Comparison of ENCODE assay signal across 8 mouse cellular contexts in the genomic region with DNA sequence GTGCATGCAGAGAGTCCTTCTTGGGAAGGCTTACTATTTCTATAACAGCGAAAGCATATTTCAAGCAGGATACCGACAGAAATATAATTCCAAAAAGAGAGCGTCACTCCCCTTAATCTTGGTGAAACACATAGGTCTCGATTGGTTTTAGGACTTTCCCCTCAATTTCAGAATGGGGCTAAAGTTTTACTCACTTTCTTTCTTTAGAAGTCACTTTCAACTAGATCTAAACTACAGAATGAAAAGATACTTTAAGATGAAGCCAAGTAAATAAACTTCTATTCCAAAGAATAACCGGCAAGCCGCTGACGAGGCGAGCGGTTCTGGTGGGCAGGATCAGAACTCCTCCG. TPM values are rescaled to one million over a fixed set of nuclear protein-coding genes. Genes with fewer than 3 reads are reported as not detected.
A peak's percentile ranks its signal among the peaks of the same experiment; 100 is the strongest.
DNase-seq lines count a peak whose midpoint lies in the region; ATAC-seq and TF ChIP-seq lines count a peak whose summit lies in the region.

No protein-coding gene starts in this region.

- H3K27me3 ChIP-seq in heart, embryonic 11.5 days (ENCODE audit: control insufficient read depth, insufficient read depth, low read length): no peaks in the 10 kb centered on the region
- H3K27me3 ChIP-seq in CH12.LX (replicated peaks): peaks cover 20% of the 10 kb centered on the region
- H3K27me3 ChIP-seq in forebrain, embryonic 12.5 days: no peaks in the 10 kb centered on the region; the same call in 1 of the 2 replicates
- no peaks in the 10 kb centered on the region for H3K27me3 ChIP-seq in liver, embryonic 14.5 days (ENCODE audit: control insufficient read depth, insufficient read depth, low read length)

- H3K27ac ChIP-seq in heart, embryonic 11.5 days (ENCODE audit: low read depth, low read length): peak overlapping the region; percentile 91
- H3K27ac ChIP-seq in CH12.LX (ENCODE audit: insufficient read depth, low read depth): no peak overlapping the region
- peak overlapping the region; percentile 95 for H3K27ac ChIP-seq in forebrain, embryonic 12.5 days
- H3K27ac ChIP-seq in liver, embryonic 14.5 days: peak overlapping the region; percentile 70

- in situ Hi-C loops in CH12.LX (cut with MboI; ENCODE audit: low pct_ligation_motif_present, low pct_unique_long_range_greater_than_20kb, low sequenced_read_pairs): no loop called here

- TF ChIP-seq RAD21 in CH12.LX (IDR thresholded peaks at IDR 0.05; ENCODE audit: low read depth, low read length): no peak

- H3K4me1 ChIP-seq in heart, embryonic 11.5 days (ENCODE audit: control insufficient read depth, insufficient read depth, low read length): no peaks in the 10 kb centered on the region; the same call in 1 of the 2 replicates
- peaks cover 5 to 14% of the 10 kb centered on the region in 2 experiments; a peak in 3 of 4 replicates for H3K4me1 ChIP-seq in CH12.LX (ENCODE audit: control insufficient read depth in 1 of 2, insufficient read depth in 2 of 2)
- H3K4me1 ChIP-seq in forebrain, embryonic 12.5 days: peaks cover 12% of the 10 kb centered on the region
- H3K4me1 ChIP-seq in liver, embryonic 14.5 days (replicated peaks; ENCODE audit: control insufficient read depth in 2 of 2, insufficient read depth in 2 of 2, low read length in 1 of 2): peaks cover 7 to 9% of the 10 kb centered on the region in 2 experiments

- no peak for DNase-seq in heart, postnatal 25 days (ENCODE audit: low spot score)
- DNase-seq in CH12.LX (ENCODE audit: extremely low read depth): no peak
- DNase-seq in liver, embryonic 14.5 days (ENCODE audit: low read depth in 3 of 3, low spot score in 3 of 3): no peak
- no peak for DNase-seq in embryo, embryonic 10.5 days (ENCODE audit: low spot score)
- no peak for DNase-seq in right cerebral cortex, postnatal 4 days
- no peak for DNase-seq in spleen, postnatal 36 days (ENCODE audit: low spot score in 2 of 2)

- no peaks in the 10 kb centered on the region for H3K36me3 ChIP-seq in heart, embryonic 11.5 days (ENCODE audit: control insufficient read depth, insufficient read depth, low read length)
- H3K36me3 ChIP-seq in CH12.LX (replicated peaks in 1 of 2; ENCODE audit: control insufficient read depth in 1 of 2, insufficient read depth in 1 of 2, low read length in 1 of 2): peaks cover 0 to 4% of the 10 kb centered on the region in 2 experiments
- H3K36me3 ChIP-seq in forebrain, embryonic 12.5 days (replicated peaks): peaks cover 6% of the 10 kb centered on the region; the same call in 1 of the 2 replicates
- H3K36me3 ChIP-seq in liver, embryonic 14.5 days (replicated peaks; ENCODE audit: control insufficient read depth, insufficient read depth, low read depth): peaks cover 16% of the 10 kb centered on the region

- TF ChIP-seq POLR2A in CH12.LX (IDR thresholded peaks at IDR 0.05; ENCODE audit: low read depth, low read length): no peak

- no peak for TF ChIP-seq CTCF in CH12.LX (conservative IDR thresholded peaks at IDR 0.05 in 1 of 2, IDR thresholded peaks at IDR 0.05 in 1 of 2; ENCODE audit: low read depth in 2 of 2, low read length in 2 of 2)
- TF ChIP-seq CTCF in liver, embryonic 14.5 days (IDR thresholded peaks at IDR 0.05; ENCODE audit: low read depth): no peak

- no peak for TF ChIP-seq EP300 in CH12.LX (IDR thresholded peaks at IDR 0.05; ENCODE audit: low read length)
- TF ChIP-seq EP300 in liver, embryonic 14.5 days (IDR thresholded peaks at IDR 0.05; ENCODE audit: low read depth): no peak

- peak overlapping the region; percentile 77 for H3K4me3 ChIP-seq in heart, embryonic 11.5 days (ENCODE audit: low read depth, low read length)
- peak overlapping the region; percentile 66 to 88 (median 76) for H3K4me3 ChIP-seq in CH12.LX (replicated peaks in 1 of 3; ENCODE audit: low read depth in 2 of 3, low read length in 2 of 3, poor library complexity in 1 of 3)
- H3K4me3 ChIP-seq in forebrain, embryonic 12.5 days (replicated peaks): peak overlapping the region; percentile 71
- H3K4me3 ChIP-seq in liver, embryonic 14.5 days (ENCODE audit: insufficient read depth in 1 of 2, low read depth in 2 of 2, low read length in 2 of 2): peak overlapping the region; percentile 76 to 97

- dilution Hi-C loops in CH12.LX (cut with MboI; ENCODE audit: extremely low pct_ligation_motif_present, extremely low pct_unique_long_range_greater_than_20kb, low sequenced_read_pairs): no loop called here

- intact Hi-C loops in heart, postnatal 25 days (cut with DNase I): loop anchor here (2.0 kb wide), 1 partner anchor 27 kb away; no protein-coding TSS in a partner anchor

- no peak for ATAC-seq in heart, embryonic 11.5 days (replicated peaks; ENCODE audit: insufficient number of reproducible peaks, low FRiP score, low TSS enrichment)
- no peak for ATAC-seq in forebrain, embryonic 12.5 days (ENCODE audit: low FRiP score)
- ATAC-seq in liver, embryonic 14.5 days (ENCODE audit: insufficient read depth): no peak

- H3K9ac ChIP-seq in heart, embryonic 11.5 days (ENCODE audit: low read depth, low read length): peak overlapping the region; percentile 88
- H3K9ac ChIP-seq in CH12.LX (ENCODE audit: insufficient read depth, low read depth): peak overlapping the region; percentile 72
- H3K9ac ChIP-seq in forebrain, embryonic 12.5 days: peak overlapping the region; percentile 81
- peak overlapping the region; percentile 97 for H3K9ac ChIP-seq in liver, embryonic 14.5 days (replicated peaks)

- peaks cover 30% of the 10 kb centered on the region for H3K79me2 ChIP-seq in CH12.LX (replicated peaks; ENCODE audit: control insufficient read depth, extremely low read depth, insufficient read depth, poor library complexity, severe bottlenecking)

- no peaks in the 10 kb centered on the region for H3K9me3 ChIP-seq in heart, embryonic 11.5 days (replicated peaks; ENCODE audit: control insufficient read depth, low read length)
- peaks cover 4% of the 10 kb centered on the region for H3K9me3 ChIP-seq in CH12.LX (replicated peaks; ENCODE audit: low read length)
- H3K9me3 ChIP-seq in forebrain, embryonic 12.5 days: no peaks in the 10 kb centered on the region
- H3K9me3 ChIP-seq in liver, embryonic 14.5 days (ENCODE audit: control insufficient read depth, low read length): no peaks in the 10 kb centered on the region

- H3K4me2 ChIP-seq in heart, embryonic 11.5 days: peak overlapping the region; percentile 83
- peak overlapping the region; percentile 99 for H3K4me2 ChIP-seq in CH12.LX (ENCODE audit: insufficient read depth, low read depth, poor library complexity, severe bottlenecking)
- H3K4me2 ChIP-seq in forebrain, embryonic 12.5 days: peak overlapping the region; percentile 58
- peak overlapping the region; percentile 70 for H3K4me2 ChIP-seq in liver, embryonic 14.5 days (ENCODE audit: low read depth)

- WGBS in heart, embryonic 11.5 days (ENCODE audit: insufficient replicate concordance): under 1% methylated on average over 10 of the region's 10 CpGs
- under 1% methylated on average over 10 of the region's 10 CpGs for WGBS in forebrain, embryonic 12.5 days
- under 1% methylated on average over 10 of the region's 10 CpGs for WGBS in liver, embryonic 14.5 days (ENCODE audit: insufficient replicate concordance)

TF ChIP-seq in CH12.LX, 34 proteins besides CTCF, POLR2A, EP300 and RAD21:
- TF ChIP-seq TBP (conservative IDR thresholded peaks at IDR 0.05; ENCODE audit: low read depth, low read length) (0 out of 2 replicates have a peak, but pooled peaks have one; percentile 34), JUN (IDR thresholded peaks at IDR 0.05; ENCODE audit: insufficient read depth, low read depth, low read length) (no peak)

RNA-seq across cellular contexts. Expression of gene H2afv, which starts 0.5 kb away (rescaled TPM):
- polyA plus RNA-seq in heart, embryonic 11.5 days (2014; fragmentation: Nextera tagmentation; extraction: Ambion mirVana): 353 and 356 TPM in 2 replicates
- 10 to 100 TPM; 67.7 to 69.4 TPM for total RNA-seq in heart, postnatal 25 days (2021)
- total RNA-seq in CH12.LX (2012; rRNA removed) (51.4 and 73.2 TPM in 2 replicates), CH12.LX (2014; rRNA removed) (37.8 and 46.6 TPM in 2 replicates)
- 63.7 and 67.6 TPM in 2 replicates for polyA plus RNA-seq in CH12.LX (2012; ENCODE audit: insufficient read length, low read depth)
- polyA plus RNA-seq in forebrain, embryonic 12.5 days (2016; fragmentation: Nextera tagmentation; extraction: Ambion mirVana): 853 and 916 TPM in 2 replicates
- 35.2 and 44.2 TPM in 2 replicates for polyA plus RNA-seq in liver, embryonic 14.5 days (2012; rRNA removed)
- polyA plus RNA-seq in liver, embryonic 14.5 days (2014; fragmentation: Nextera tagmentation; extraction: Ambion mirVana): 117 and 119 TPM in 2 replicates

RNA-seq across cellular contexts. Expression of gene Ppia, which starts 28.5 kb away (rescaled TPM):
- polyA plus RNA-seq in heart, embryonic 11.5 days (2014; fragmentation: Nextera tagmentation; extraction: Ambion mirVana): 4,475 and 4,598 TPM in 2 replicates
- 100 to 1,000 TPM; 316 to 357 TPM for total RNA-seq in heart, postnatal 25 days (2021)
- total RNA-seq in CH12.LX (2012; rRNA removed): 8,867 and 10,240 TPM in 2 replicates
- 9,428 and 9,904 TPM in 2 replicates for total RNA-seq in CH12.LX (2014; rRNA removed)
- 5,045 and 5,764 TPM in 2 replicates for polyA plus RNA-seq in CH12.LX (2012; ENCODE audit: insufficient read length, low read depth)
- polyA plus RNA-seq in forebrain, embryonic 12.5 days (2016; fragmentation: Nextera tagmentation; extraction: Ambion mirVana): 4,594 and 4,665 TPM in 2 replicates
- 1,485 and 1,780 TPM in 2 replicates for polyA plus RNA-seq in liver, embryonic 14.5 days (2012; rRNA removed)
- 3,165 and 3,291 TPM in 2 replicates for polyA plus RNA-seq in liver, embryonic 14.5 days (2014; fragmentation: Nextera tagmentation; extraction: Ambion mirVana)

RNA-seq across cellular contexts. Expression of gene Purb, which starts 32.0 kb away (rescaled TPM):
- polyA plus RNA-seq in heart, embryonic 11.5 days (2014; fragmentation: Nextera tagmentation; extraction: Ambion mirVana): 22.3 and 25.5 TPM in 2 replicates
- total RNA-seq in heart, postnatal 25 days (2021): 10 to 100 TPM; 34.4 to 36.8 TPM
- 19.3 and 29.7 TPM in 2 replicates for total RNA-seq in CH12.LX (2012; rRNA removed)
- total RNA-seq in CH12.LX (2014; rRNA removed): 45.2 and 50.5 TPM in 2 replicates
- polyA plus RNA-seq in CH12.LX (2012; ENCODE audit: insufficient read length, low read depth): 35.0 and 42.4 TPM in 2 replicates
- 15.9 and 17.9 TPM in 2 replicates for polyA plus RNA-seq in forebrain, embryonic 12.5 days (2016; fragmentation: Nextera tagmentation; extraction: Ambion mirVana)
- polyA plus RNA-seq in liver, embryonic 14.5 days (2012; rRNA removed): 4.1 and 6.2 TPM in 2 replicates
- polyA plus RNA-seq in liver, embryonic 14.5 days (2014; fragmentation: Nextera tagmentation; extraction: Ambion mirVana): 6.2 TPM in 2 replicates

RNA-seq across cellular contexts. Expression of gene Zmiz2, which starts 54.8 kb away (rescaled TPM):
- 6.8 and 7.9 TPM in 2 replicates for polyA plus RNA-seq in heart, embryonic 11.5 days (2014; fragmentation: Nextera tagmentation; extraction: Ambion mirVana)
- 10 to 100 TPM; 38.5 to 39.0 TPM for total RNA-seq in heart, postnatal 25 days (2021)
- total RNA-seq in CH12.LX (2012; rRNA removed) (33.1 and 46.3 TPM in 2 replicates), CH12.LX (2014; rRNA removed) (8.5 and 10.6 TPM in 2 replicates)
- polyA plus RNA-seq in CH12.LX (2012; ENCODE audit: insufficient read length, low read depth): 197 and 238 TPM in 2 replicates
- 22.8 and 26.0 TPM in 2 replicates for polyA plus RNA-seq in forebrain, embryonic 12.5 days (2016; fragmentation: Nextera tagmentation; extraction: Ambion mirVana)
- 7.3 and 9.4 TPM in 2 replicates for polyA plus RNA-seq in liver, embryonic 14.5 days (2012; rRNA removed)
- 3.9 and 4.1 TPM in 2 replicates for polyA plus RNA-seq in liver, embryonic 14.5 days (2014; fragmentation: Nextera tagmentation; extraction: Ambion mirVana)
